Mouse (Mus musculus) lung, embryonic 16.5 days (tissue): Measurements from ENCODE around the gene 3100002H09Rik. TPM values are rescaled to one million over a fixed set of nuclear protein-coding genes. Genes with fewer than 3 reads are reported as not detected.
A peak's percentile ranks its signal among the peaks of the same experiment; 100 is the strongest.

Source experiments
- ATAC-seq: fragments of 200-750 bp; cut with Nextera tagmentation; 2 replicates; pipeline ENCODE4 v1.8.0; 2017; ENCODE audit warnings: low read depth, mild to moderate bottlenecking, moderate library complexity
- H3K27ac ChIP-seq: fragments of 300-500 bp; sonication (generic); 2 replicates; pipeline ENCODE4 v1.5.1; 2014; ENCODE audit warnings: mild to moderate bottlenecking, control low read depth, low read length
- H3K27me3 ChIP-seq: fragments of 300-500 bp; sonication (generic); 2 replicates; pipeline ENCODE4 v1.6.1; 2014; ENCODE audit warnings: low read depth, low read length, mixed read lengths; ENCODE audit not compliant: control insufficient read depth, insufficient read depth
- H3K36me3 ChIP-seq: fragments of 300-500 bp; sonication (generic); 2 replicates; pipeline ENCODE4 v1.6.1; 2014; ENCODE audit warnings: low read length; ENCODE audit not compliant: control insufficient read depth, insufficient read depth
- H3K4me1 ChIP-seq: fragments of 300-500 bp; sonication (generic); replicated peaks from 2 replicates; pipeline ENCODE4 v1.6.1; 2014; ENCODE audit warnings: low read length, mixed read lengths; ENCODE audit not compliant: control insufficient read depth, insufficient read depth
- H3K4me2 ChIP-seq: fragments of 300-500 bp; sonication (generic); 2 replicates; pipeline ENCODE4 v1.6.1; 2014; ENCODE audit warnings: low read depth, low read length, control low read depth
- H3K4me3 ChIP-seq: fragments of 300-500 bp; sonication (generic); 2 replicates; pipeline ENCODE4 v1.5.1; 2014; ENCODE audit warnings: mild to moderate bottlenecking, low read length, control low read depth
- H3K9ac ChIP-seq: fragments of 300-500 bp; sonication (generic); 2 replicates; pipeline ENCODE4 v1.6.1; 2014; ENCODE audit warnings: low read length, control low read depth
- H3K9me3 ChIP-seq: fragments of 300-500 bp; sonication (generic); 2 replicates; pipeline ENCODE4 v1.6.1; 2016; ENCODE audit warnings: low read length; ENCODE audit not compliant: control insufficient read depth
- WGBS: fragments of 180-500 bp; shearing (Covaris S2); extraction: QIAGEN DNeasy Blood & Tissue Kit; methylation state at CpG from one replicate; pipeline ENCODE4 v1.1.7; 2014; 5-methylcytosine and 5-hydroxymethylcytosine counted together
- polyA plus RNA-seq: library from polyadenylated mRNA; unstranded; fragments of >200 nt; fragmentation: Nextera tagmentation; extraction: Ambion mirVana; gene quantifications from 2 replicates; pipeline ENCODE4 v1.2.1, GENCODE M21; 2015

Gene 3100002H09Rik
- polyA plus RNA-seq, 1 experiment from 2014 or later: not detected

GRCm38 (mm10) chr4:124573586-124573985 is 37.0 kb downstream of the 3100002H09Rik start:
- H3K36me3 ChIP-seq: no peaks in the 10 kb centered on the region
- no peaks in the 10 kb centered on the region for H3K9me3 ChIP-seq
- no peak overlapping the region for H3K4me3 ChIP-seq
- H3K27me3 ChIP-seq: peaks cover 39% of the 10 kb centered on the region
- ATAC-seq: no peak; the same call in 1 of the 2 replicates
- no peak overlapping the region for H3K4me2 ChIP-seq
- no peak overlapping the region for H3K9ac ChIP-seq
- peaks cover 7% of the 10 kb centered on the region; the same call in 1 of the 2 replicates for H3K4me1 ChIP-seq
- H3K27ac ChIP-seq: no peak overlapping the region
- 48% methylated on average over 4 of the region's 4 CpGs for WGBS

GRCm38 (mm10) chr4:124570977-124571376 is 39.6 kb downstream of the 3100002H09Rik start:
- ATAC-seq: peak; percentile 71
- WGBS: 25% methylated on average over 9 of the region's 9 CpGs
- peaks cover 34% of the 10 kb centered on the region for H3K27me3 ChIP-seq
- H3K9me3 ChIP-seq: no peaks in the 10 kb centered on the region
- H3K4me1 ChIP-seq: peaks cover 7% of the 10 kb centered on the region; the same call in 1 of the 2 replicates
- H3K9ac ChIP-seq: no peak overlapping the region
- no peak overlapping the region for H3K4me3 ChIP-seq
- H3K36me3 ChIP-seq: no peaks in the 10 kb centered on the region
- no peak overlapping the region for H3K4me2 ChIP-seq
- H3K27ac ChIP-seq: no peak overlapping the region

- no peaks in the 10 kb centered on the region for H3K36me3 ChIP-seq
- peaks cover 20% of the 10 kb centered on the region for H3K27me3 ChIP-seq
- no peak overlapping the region for H3K4me2 ChIP-seq
- no peak overlapping the region for H3K27ac ChIP-seq
- H3K9me3 ChIP-seq: no peaks in the 10 kb centered on the region
- no peak for ATAC-seq
- H3K4me1 ChIP-seq: no peaks in the 10 kb centered on the region; the same call in 1 of the 2 replicates
- H3K4me3 ChIP-seq: no peak overlapping the region
- no peak overlapping the region for H3K9ac ChIP-seq
- WGBS: 18% methylated on average over 7 of the region's 7 CpGs
These were observed 40.9 kb downstream of the 3100002H09Rik start for GRCm38 (mm10) chr4:124569661-124570060.

GRCm38 (mm10) chr4:124563371-124563770 is 47.2 kb downstream of the 3100002H09Rik start:
- Histone ChIP-seq H3K27ac (no peak overlapping the region), H3K36me3 (no peaks in the 10 kb centered on the region), H3K9ac (no peak overlapping the region), H3K4me1 (no peaks in the 10 kb centered on the region), H3K9me3 (no peaks in the 10 kb centered on the region), H3K4me2 (no peak overlapping the region), H3K27me3 (peaks cover 5% of the 10 kb centered on the region; the same call in 1 of the 2 replicates), H3K4me3 (no peak overlapping the region)
- no peak for ATAC-seq
- WGBS: 42% methylated on average over 2 of the region's 2 CpGs

GRCm38 (mm10) chr4:124562721-124563120 is 47.9 kb downstream of the 3100002H09Rik start:
- H3K9me3 ChIP-seq: no peaks in the 10 kb centered on the region
- H3K4me2 ChIP-seq: no peak overlapping the region
- H3K4me3 ChIP-seq: no peak overlapping the region
- no peak overlapping the region for H3K27ac ChIP-seq
- WGBS: 55% methylated on average over 7 of the region's 7 CpGs
- no peak for ATAC-seq
- H3K36me3 ChIP-seq: no peaks in the 10 kb centered on the region
- H3K27me3 ChIP-seq: peaks cover 3% of the 10 kb centered on the region; the same call in 1 of the 2 replicates
- no peak overlapping the region for H3K9ac ChIP-seq
- H3K4me1 ChIP-seq: no peaks in the 10 kb centered on the region

Other genes starting within 250 kb of the 3100002H09Rik start
- 0.06 and 0.13 TPM in 2 replicates for gene Pou3f1, start 46.0 kb upstream of the 3100002H09Rik start, polyA plus RNA-seq
- 52.9 and 59.5 TPM in 2 replicates for gene Utp11, start 82.8 kb upstream of the 3100002H09Rik start, polyA plus RNA-seq
- 6.6 and 8.0 TPM in 2 replicates for gene Fhl3, start 89.9 kb upstream of the 3100002H09Rik start, polyA plus RNA-seq
- gene Sf3a3, start 104.0 kb upstream of the 3100002H09Rik start, polyA plus RNA-seq: 122 and 134 TPM in 2 replicates
- 36.0 and 40.3 TPM in 2 replicates for gene Inpp5b, start 131.0 kb upstream of the 3100002H09Rik start, polyA plus RNA-seq
- 12.6 and 12.8 TPM in 2 replicates for gene Mtf1, start 191.3 kb upstream of the 3100002H09Rik start, polyA plus RNA-seq
- gene Yrdc, start 239.9 kb upstream of the 3100002H09Rik start, polyA plus RNA-seq: 23.9 and 27.5 TPM in 2 replicates
- gene 1110065P20Rik, start 240.4 kb upstream of the 3100002H09Rik start, polyA plus RNA-seq: 45.6 TPM in 2 replicates